Mouse (Mus musculus): ENCODE measurements around the gene Ttc24. TPM values are rescaled to one million over a fixed set of nuclear protein-coding genes. Genes with fewer than 3 reads are reported as not detected.

Ttc24 gene
- polyA plus RNA-seq (2014; fragmentation: Illumina TruSeq; extraction: RNeasy Lipid Tissue Mini Kit (QIAGEN cat#74804); ENCODE audit: low read depth, low replicate concordance), result not detected

DNA sequence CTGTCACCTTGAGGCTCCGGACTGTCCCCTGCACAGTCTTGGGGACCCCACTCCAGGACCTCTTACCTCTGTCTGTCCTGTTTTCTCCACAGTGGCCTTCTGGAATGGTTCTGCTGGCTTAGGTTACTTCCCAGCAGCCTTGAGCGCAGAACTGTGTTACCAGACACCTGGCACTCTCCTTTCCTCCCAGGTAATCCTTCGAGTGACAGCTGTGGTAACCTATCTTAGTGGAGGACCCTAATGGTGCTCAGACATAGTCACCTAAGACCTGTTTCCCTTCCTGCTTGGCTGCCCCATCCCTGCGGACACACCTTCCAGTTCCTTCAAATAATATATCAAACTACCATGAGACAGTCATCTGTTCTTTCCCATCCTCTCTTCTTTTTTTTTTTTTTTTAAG, at the start of gene Ttc24:
Ttc24 (minus strand) TSS at position 101 of the 400 bp plus-strand sequence.

DNA sequence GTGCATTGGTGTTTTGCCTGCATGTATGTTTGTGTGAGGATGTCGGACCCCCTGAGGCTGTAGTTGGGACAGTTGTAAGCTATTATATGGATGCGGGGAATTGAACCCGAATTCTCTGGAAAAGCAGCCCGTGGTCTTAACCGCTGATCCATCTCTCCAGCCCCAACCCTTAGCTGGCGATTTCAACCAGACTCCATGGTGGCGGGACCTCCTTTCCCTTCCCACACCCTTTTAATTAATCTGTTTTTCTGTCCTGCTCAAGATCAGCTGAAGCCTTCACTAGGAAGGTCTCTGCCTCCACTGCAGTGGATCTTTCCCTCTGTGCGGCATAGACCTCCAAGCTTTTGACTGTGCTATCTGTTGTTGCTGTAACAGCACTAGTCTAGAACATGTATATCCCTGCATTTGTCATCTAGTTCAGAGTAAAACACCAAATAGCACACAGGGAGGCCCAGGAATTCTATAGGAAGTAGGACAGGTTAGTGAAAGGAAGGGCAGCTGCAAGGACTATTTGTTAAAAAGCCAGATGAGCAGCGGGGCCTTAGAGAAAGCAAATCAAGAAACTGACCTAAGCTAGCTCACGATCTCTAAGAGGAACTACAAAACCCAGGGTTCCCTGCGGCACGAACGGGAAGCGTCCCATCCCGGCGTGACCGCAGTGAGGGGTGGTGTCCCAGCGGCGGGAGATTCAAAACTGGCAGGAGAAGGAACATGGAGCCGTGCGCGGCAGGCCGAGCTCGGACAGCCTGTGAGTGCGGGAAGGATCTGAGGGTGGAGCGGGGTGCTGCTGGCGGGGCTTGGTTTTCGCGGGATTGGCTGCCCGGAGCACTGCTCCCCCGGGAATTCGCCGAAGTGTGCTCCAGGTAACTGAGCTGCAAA, 3.5 kb upstream of the Ttc24 start, which contains the start of gene Iqgap3:
Iqgap3 (plus strand) TSS at position 627 of the 879 bp plus-strand sequence.

DNA sequence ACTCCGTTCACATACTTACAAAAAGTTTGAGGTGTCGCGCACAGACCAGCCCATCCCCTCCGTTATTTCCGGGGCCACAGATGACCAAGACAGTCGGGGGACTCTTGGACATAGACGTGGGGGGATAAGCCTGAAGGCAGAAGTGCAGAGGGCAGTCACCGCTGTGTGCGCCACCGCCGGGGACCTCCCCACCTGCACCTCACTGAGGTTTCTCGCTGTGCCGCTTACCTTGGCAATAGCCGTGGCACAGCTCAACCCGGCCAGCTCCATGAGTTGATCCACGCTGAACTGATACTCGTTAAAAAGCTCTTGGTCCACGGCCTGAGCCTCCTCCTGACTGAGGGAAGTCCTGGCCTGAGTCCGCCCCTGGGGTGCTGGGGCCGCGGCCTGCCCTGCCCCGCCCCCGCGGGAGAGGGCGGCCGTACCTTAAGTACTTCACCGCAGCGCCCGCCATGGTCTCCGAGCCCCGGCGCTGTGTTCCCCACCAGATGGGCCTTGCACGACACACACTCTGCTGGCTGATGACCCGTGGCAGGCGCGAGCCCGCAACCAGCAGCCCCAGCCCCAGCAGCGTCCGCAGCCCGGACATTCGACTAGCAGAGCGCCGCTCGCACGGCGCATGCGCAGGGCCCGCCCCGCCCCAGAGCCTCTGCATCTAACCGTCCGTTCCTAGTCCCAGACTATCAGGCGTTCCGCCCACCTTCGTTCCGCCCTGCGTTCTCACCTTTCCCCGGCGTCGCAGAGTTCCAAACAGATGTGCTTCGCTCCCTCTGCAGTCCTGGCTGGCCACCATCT, 20.0 kb downstream of the Ttc24 start, which contains the start of gene Naxe:
Naxe (minus strand) TSS at position 594 of the 795 bp plus-strand sequence.

DNA sequence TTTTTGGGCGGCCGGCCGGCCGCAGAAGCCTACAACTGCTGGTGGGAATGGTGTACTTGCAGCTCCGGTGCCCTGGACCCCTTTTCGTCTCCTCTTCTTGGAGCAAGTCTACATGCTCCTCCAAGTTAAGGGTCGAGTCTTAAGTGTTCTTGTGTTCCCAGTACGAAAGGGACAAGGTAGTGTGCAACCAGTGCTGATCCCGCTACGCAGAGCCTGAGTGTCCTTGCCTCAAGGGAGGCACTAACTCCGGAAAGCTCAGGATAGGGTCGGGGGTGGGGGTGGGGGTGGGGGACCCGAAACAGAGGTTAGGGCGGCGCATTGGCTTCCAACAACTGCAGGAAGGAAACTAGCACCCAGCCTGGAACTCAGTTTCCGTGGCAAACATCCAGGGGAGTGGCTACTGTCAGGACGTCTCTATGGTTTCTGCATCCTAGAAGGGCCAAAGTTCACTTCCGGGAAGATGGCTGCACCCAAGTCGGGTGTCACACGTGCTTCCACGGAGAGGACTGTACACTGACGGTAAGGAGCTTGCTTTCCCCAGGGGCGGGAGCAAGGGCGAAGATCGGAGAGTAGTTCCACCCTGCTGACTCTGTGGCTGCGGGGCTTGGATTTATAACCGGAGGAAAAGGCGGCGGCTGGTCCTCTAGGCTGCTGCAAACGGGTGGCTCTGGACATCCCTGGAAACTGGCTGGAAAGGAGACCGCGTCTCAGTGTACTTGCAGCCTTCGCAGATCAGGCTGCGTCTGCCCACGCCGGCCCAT, 35.3 kb downstream of the Ttc24 start, which contains the start of gene Gpatch4:
Gpatch4 (plus strand) TSS at position 448 of the 761 bp plus-strand sequence.

DNA sequence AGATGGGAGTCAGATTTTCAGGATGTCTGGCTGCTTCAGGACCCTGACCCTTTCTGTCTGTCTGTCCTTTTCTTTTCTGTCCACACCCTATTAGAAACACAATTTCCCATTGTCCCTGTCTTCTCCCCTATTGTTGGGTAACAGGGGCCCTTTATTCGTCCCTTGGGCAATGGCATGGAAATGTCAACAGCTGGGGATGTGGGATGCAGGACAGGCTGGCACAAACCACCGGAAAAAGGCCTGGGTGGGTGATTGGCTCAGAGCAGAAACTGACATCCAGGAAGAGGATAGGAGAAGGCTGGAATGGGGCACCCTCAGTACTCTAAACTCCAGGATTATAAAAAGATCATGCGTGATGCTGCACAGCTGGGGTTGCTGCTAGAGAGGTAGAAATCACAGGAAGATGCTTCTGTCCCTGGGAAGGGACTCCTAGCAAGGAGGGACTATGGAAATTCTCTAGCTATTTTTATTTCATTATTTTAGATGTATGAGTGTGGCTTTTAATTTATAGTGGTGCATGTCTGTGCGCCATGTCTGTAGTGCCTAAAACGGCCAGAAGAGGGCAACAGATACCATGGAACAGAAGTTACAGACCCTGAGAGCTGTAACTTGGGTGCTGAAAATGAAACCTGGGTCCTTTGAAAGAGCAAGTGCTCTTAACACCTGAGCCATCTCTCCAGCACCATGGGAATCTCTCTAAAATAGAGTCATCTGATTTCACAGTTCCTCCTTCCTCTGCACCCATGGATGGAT, 50.5 kb downstream of the Ttc24 start, which contains the start of gene Hapln2:
Hapln2 (minus strand) TSS at position 150 of the 753 bp plus-strand sequence.

Other genes starting within 250 kb of the Ttc24 start
- 0.18 TPM for gene Sh2d2a, start 231.5 kb downstream of the Ttc24 start, polyA plus RNA-seq (2014; fragmentation: Illumina TruSeq; extraction: RNeasy Lipid Tissue Mini Kit (QIAGEN cat#74804); ENCODE audit: low read depth, low replicate concordance)
- gene Prcc, start 192.7 kb downstream of the Ttc24 start, polyA plus RNA-seq (2014; fragmentation: Illumina TruSeq; extraction: RNeasy Lipid Tissue Mini Kit (QIAGEN cat#74804); ENCODE audit: low read depth, low replicate concordance), result 34.4 TPM
- gene Hdgf, start 172.0 kb downstream of the Ttc24 start, polyA plus RNA-seq (2014; fragmentation: Illumina TruSeq; extraction: RNeasy Lipid Tissue Mini Kit (QIAGEN cat#74804); ENCODE audit: low read depth, low replicate concordance), result 135 TPM
- 110 TPM for gene Mrpl24, start 158.8 kb downstream of the Ttc24 start, polyA plus RNA-seq (2014; fragmentation: Illumina TruSeq; extraction: RNeasy Lipid Tissue Mini Kit (QIAGEN cat#74804); ENCODE audit: low read depth, low replicate concordance)
- 11.3 TPM for gene Isg20l2, start 148.0 kb downstream of the Ttc24 start, polyA plus RNA-seq (2014; fragmentation: Illumina TruSeq; extraction: RNeasy Lipid Tissue Mini Kit (QIAGEN cat#74804); ENCODE audit: low read depth, low replicate concordance)
- gene Rrnad1, start 147.6 kb downstream of the Ttc24 start, polyA plus RNA-seq (2014; fragmentation: Illumina TruSeq; extraction: RNeasy Lipid Tissue Mini Kit (QIAGEN cat#74804); ENCODE audit: low read depth, low replicate concordance), result 18.8 TPM
- not detected for gene Crabp2, start 129.6 kb downstream of the Ttc24 start, polyA plus RNA-seq (2014; fragmentation: Illumina TruSeq; extraction: RNeasy Lipid Tissue Mini Kit (QIAGEN cat#74804); ENCODE audit: low read depth, low replicate concordance)
- 19.9 TPM for gene Nes, start 107.2 kb downstream of the Ttc24 start, polyA plus RNA-seq (2014; fragmentation: Illumina TruSeq; extraction: RNeasy Lipid Tissue Mini Kit (QIAGEN cat#74804); ENCODE audit: low read depth, low replicate concordance)
- not detected for gene Bcan, start 78.1 kb downstream of the Ttc24 start, polyA plus RNA-seq (2014; fragmentation: Illumina TruSeq; extraction: RNeasy Lipid Tissue Mini Kit (QIAGEN cat#74804); ENCODE audit: low read depth, low replicate concordance)
- gene Hapln2, start 50.7 kb downstream of the Ttc24 start, polyA plus RNA-seq (2014; fragmentation: Illumina TruSeq; extraction: RNeasy Lipid Tissue Mini Kit (QIAGEN cat#74804); ENCODE audit: low read depth, low replicate concordance), result not detected
- 19.7 TPM for gene Gpatch4, start 35.2 kb downstream of the Ttc24 start, polyA plus RNA-seq (2014; fragmentation: Illumina TruSeq; extraction: RNeasy Lipid Tissue Mini Kit (QIAGEN cat#74804); ENCODE audit: low read depth, low replicate concordance)
- gene Naxe, start 19.8 kb downstream of the Ttc24 start, polyA plus RNA-seq (2014; fragmentation: Illumina TruSeq; extraction: RNeasy Lipid Tissue Mini Kit (QIAGEN cat#74804); ENCODE audit: low read depth, low replicate concordance), result 88.9 TPM
- 0.34 TPM for gene Iqgap3, start 3.7 kb upstream of the Ttc24 start, polyA plus RNA-seq (2014; fragmentation: Illumina TruSeq; extraction: RNeasy Lipid Tissue Mini Kit (QIAGEN cat#74804); ENCODE audit: low read depth, low replicate concordance)
- gene Mef2d, start 64.1 kb upstream of the Ttc24 start, polyA plus RNA-seq (2014; fragmentation: Illumina TruSeq; extraction: RNeasy Lipid Tissue Mini Kit (QIAGEN cat#74804); ENCODE audit: low read depth, low replicate concordance), result 107 TPM
- not detected for gene Rhbg, start 176.4 kb upstream of the Ttc24 start, polyA plus RNA-seq (2014; fragmentation: Illumina TruSeq; extraction: RNeasy Lipid Tissue Mini Kit (QIAGEN cat#74804); ENCODE audit: low read depth, low replicate concordance)
- not detected for gene Gm38392, start 208.9 kb upstream of the Ttc24 start, polyA plus RNA-seq (2014; fragmentation: Illumina TruSeq; extraction: RNeasy Lipid Tissue Mini Kit (QIAGEN cat#74804); ENCODE audit: low read depth, low replicate concordance)
- gene Tsacc, start 218.7 kb upstream of the Ttc24 start, polyA plus RNA-seq (2014; fragmentation: Illumina TruSeq; extraction: RNeasy Lipid Tissue Mini Kit (QIAGEN cat#74804); ENCODE audit: low read depth, low replicate concordance), result 11.3 TPM
- gene Cct3, start 218.8 kb upstream of the Ttc24 start, polyA plus RNA-seq (2014; fragmentation: Illumina TruSeq; extraction: RNeasy Lipid Tissue Mini Kit (QIAGEN cat#74804); ENCODE audit: low read depth, low replicate concordance), result 153 TPM
- gene Glmp, start 246.7 kb upstream of the Ttc24 start, polyA plus RNA-seq (2014; fragmentation: Illumina TruSeq; extraction: RNeasy Lipid Tissue Mini Kit (QIAGEN cat#74804); ENCODE audit: low read depth, low replicate concordance), result 72.2 TPM

Measured in heart, adult 10 weeks (tissue).